15 mouse cellular contexts compared by ENCODE assay signal in genomic region chr11:11881026-11881782, GRCm38 (mm10). TPM values are rescaled to one million over a fixed set of nuclear protein-coding genes. Genes with fewer than 3 reads are reported as not detected.
DNase-seq lines count a peak whose midpoint lies in the region; ATAC-seq and TF ChIP-seq lines count a peak whose summit lies in the region.
"Had no signal": no experiment of that assay in that cellular context is flagged by ENCODE, and none has a peak within 500 bp of the region (broad histone marks: within the 10 kb centered on the region; RNA-seq: fewer than 3 reads in every experiment).

No protein-coding gene starts in this region.

- H3K4me2 ChIP-seq in liver, embryonic 12.5 days: peak overlapping the region; percentile 6; the same call in 1 of the 2 replicates
- H3K4me2 ChIP-seq in limb, embryonic 13.5 days (replicated peaks): no peak overlapping the region
- H3K4me2 ChIP-seq in forebrain, postnatal 0 days (ENCODE audit: low read depth): no peak overlapping the region
- H3K4me2 ChIP-seq: neural tube, embryonic 12.5 days had no signal

- peaks cover 72% of the 10 kb centered on the region for H3K4me1 ChIP-seq in heart, embryonic 10.5 days
- peaks cover 92% of the 10 kb centered on the region for H3K4me1 ChIP-seq in liver, embryonic 12.5 days
- H3K4me1 ChIP-seq in limb, embryonic 13.5 days: peaks cover 54% of the 10 kb centered on the region
- no peaks in the 10 kb centered on the region for H3K4me1 ChIP-seq in forebrain, postnatal 0 days (ENCODE audit: insufficient read depth)

- H3K9ac ChIP-seq in liver, embryonic 12.5 days: no peak overlapping the region
- no peak overlapping the region for H3K9ac ChIP-seq in limb, embryonic 13.5 days
- H3K9ac ChIP-seq in forebrain, postnatal 0 days: no peak overlapping the region
- H3K9ac ChIP-seq: neural tube, embryonic 12.5 days had no signal

- H3K27ac ChIP-seq in heart, embryonic 10.5 days: peak overlapping the region; percentile 90
- no peak overlapping the region for H3K27ac ChIP-seq in liver, embryonic 12.5 days
- peak overlapping the region; percentile 22; the same call in 1 of the 2 replicates for H3K27ac ChIP-seq in limb, embryonic 13.5 days
- no peak overlapping the region for H3K27ac ChIP-seq in forebrain, postnatal 0 days (ENCODE audit: low read depth, low read length)
- H3K27ac ChIP-seq: macrophage; neural tube, embryonic 12.5 days had no signal

- no peak overlapping the region for H3K4me3 ChIP-seq in heart, embryonic 10.5 days
- H3K4me3 ChIP-seq in liver, embryonic 12.5 days: no peak overlapping the region
- H3K4me3 ChIP-seq in limb, embryonic 13.5 days: no peak overlapping the region
- H3K4me3 ChIP-seq in forebrain, postnatal 0 days (ENCODE audit: low read depth, low read length): no peak overlapping the region
- H3K4me3 ChIP-seq: neural tube, embryonic 12.5 days had no signal

- 0 out of 2 replicates have a peak, but pooled peaks have one; percentile 14 for ATAC-seq in liver, embryonic 12.5 days
- ATAC-seq in limb, embryonic 13.5 days (ENCODE audit: low FRiP score, low read depth): no peak
- ATAC-seq in forebrain, postnatal 0 days: no peak
- ATAC-seq: hindbrain, embryonic 16.5 days had no signal

- WGBS in heart, embryonic 10.5 days: 37% methylated on average over 13 of the region's 13 CpGs
- 35% methylated on average over 13 of the region's 13 CpGs for WGBS in liver, embryonic 12.5 days (ENCODE audit: insufficient replicate concordance)
- 64% methylated on average over 13 of the region's 13 CpGs for WGBS in limb, embryonic 13.5 days
- whole genome bisulfite sequencing in forebrain, postnatal 0 days: 34% methylated on average over 13 of the region's 13 CpGs

- H3K27me3 ChIP-seq in heart, embryonic 10.5 days (ENCODE audit: insufficient read depth, poor library complexity, severe bottlenecking): no peaks in the 10 kb centered on the region
- no peaks in the 10 kb centered on the region for H3K27me3 ChIP-seq in liver, embryonic 12.5 days (replicated peaks)
- no peaks in the 10 kb centered on the region for H3K27me3 ChIP-seq in limb, embryonic 13.5 days
- no peaks in the 10 kb centered on the region for H3K27me3 ChIP-seq in forebrain, postnatal 0 days (ENCODE audit: insufficient read depth, low read length)
- H3K27me3 ChIP-seq: neural tube, embryonic 12.5 days had no signal

- H3K9me3 ChIP-seq in heart, embryonic 10.5 days: no peaks in the 10 kb centered on the region
- H3K9me3 ChIP-seq in liver, embryonic 12.5 days (replicated peaks): no peaks in the 10 kb centered on the region
- no peaks in the 10 kb centered on the region for H3K9me3 ChIP-seq in limb, embryonic 13.5 days
- no peaks in the 10 kb centered on the region for H3K9me3 ChIP-seq in forebrain, postnatal 0 days (ENCODE audit: low read length)
- H3K9me3 ChIP-seq: neural tube, embryonic 12.5 days had no signal

- H3K36me3 ChIP-seq in heart, embryonic 10.5 days: no peaks in the 10 kb centered on the region
- no peaks in the 10 kb centered on the region for H3K36me3 ChIP-seq in liver, embryonic 12.5 days
- no peaks in the 10 kb centered on the region for H3K36me3 ChIP-seq in limb, embryonic 13.5 days
- no peaks in the 10 kb centered on the region for H3K36me3 ChIP-seq in forebrain, postnatal 0 days (ENCODE audit: insufficient read depth)
- H3K36me3 ChIP-seq: neural tube, embryonic 12.5 days had no signal

- peak; percentile 68 for DNase-seq in heart, embryonic 10.5 days (ENCODE audit: low spot score)
- no peak for DNase-seq in heart, postnatal 4 days
- DNase-seq in liver (no peak), NIH3T3 (ENCODE audit: low read depth) (peak; percentile 56)
- DNase-seq in adrenal gland, postnatal 4 days (ENCODE audit: low spot score in 2 of 2): no peak
- DNase-seq in forebrain, postnatal 0 days: no peak
- DNase-seq: cerebellum, adult 18-20 months; kidney, postnatal 4 days; right cerebral cortex, adult 18-20 months; thymus, postnatal 4 days had no signal

- TF ChIP-seq CTCF in forebrain, postnatal 0 days (IDR thresholded peaks at IDR 0.05; ENCODE audit: low read depth): no peak

RNA-seq across cellular contexts. Expression of gene Ddc, which starts 16.7 kb away (rescaled TPM):
- polyA plus RNA-seq in heart, embryonic 10.5 days (2016; fragmentation: Nextera tagmentation; extraction: Ambion mirVana): 34.5 and 42.8 TPM in 2 replicates
- 10 to 100 TPM; 44.6 to 51.4 TPM for total RNA-seq in heart, postnatal 4 days (2021)
- 9.3 and 10.4 TPM in 2 replicates for polyA plus RNA-seq in liver, embryonic 12.5 days (2016; fragmentation: Nextera tagmentation; extraction: Ambion mirVana)
- polyA plus RNA-seq in limb, embryonic 13.5 days (2015; fragmentation: Nextera tagmentation; extraction: Ambion mirVana): 16.8 and 18.4 TPM in 2 replicates
- 100 to 1,000 TPM; 112 to 114 TPM for total RNA-seq in adrenal gland, postnatal 4 days (2021)
- 7.2 and 13.6 TPM in 2 replicates for total RNA-seq in forebrain, postnatal 0 days (2014; rRNA removed)
- polyA plus RNA-seq in forebrain, postnatal 0 days (2015; fragmentation: Nextera tagmentation; extraction: Ambion mirVana): 5.6 and 8.6 TPM in 2 replicates
- polyA plus RNA-seq: macrophage had no signal

Comparison
In these comparisons a context has a peak if more than half of its experiments do, and no peak if none do; other contexts are left out.
1. DNase-seq: peak in heart, embryonic 10.5 days (single experiment) and NIH3T3 (single experiment); none in heart, postnatal 4 days (single experiment), liver (single experiment), adrenal gland, postnatal 4 days (0 of 2) and forebrain, postnatal 0 days (single experiment).
2. H3K27ac ChIP-seq: peak in heart, embryonic 10.5 days (single experiment) and limb, embryonic 13.5 days (single experiment); none in liver, embryonic 12.5 days (single experiment) and forebrain, postnatal 0 days (single experiment).